Mouse (Mus musculus) left cerebral cortex, postnatal 36 days (tissue): ENCODE data around the gene Ube2e1. TPM values are rescaled to one million over a fixed set of nuclear protein-coding genes. Genes with fewer than 3 reads are reported as not detected.

Source experiments
- total RNA-seq, 2 experiments: library from RNA; stranded (reverse); gene quantifications; 2 replicates each; pipeline ENCODE4 v1.2.3; 2021

Gene Ube2e1
- total RNA-seq, 2 experiments from 2014 or later = 121 to 122 TPM

Other genes starting within 250 kb of the Ube2e1 start
- 100 to 1,000 TPM in 1 of 2 experiments, 10 to 100 TPM in 1; 88.0 to 102 TPM for gene Nr1d2, start 92.7 kb downstream of the Ube2e1 start, total RNA-seq
- gene Nkiras1, start 60.7 kb downstream of the Ube2e1 start, total RNA-seq = 100 to 1,000 TPM in 1 of 2 experiments, 10 to 100 TPM in 1; 94.7 to 101 TPM
- 100 to 1,000 TPM; 385 to 422 TPM for gene Rpl15, start 60.5 kb downstream of the Ube2e1 start, total RNA-seq